Mouse (Mus musculus) cerebellum, adult 2 months (tissue): ENCODE measurements around the gene Setdb1.

Source experiments
- CTCF ChIP-seq: fragments of 200-500 bp; IDR thresholded peaks from 2 replicates; pipeline ENCODE4 v1.5.1; 2011; ENCODE audit warnings: low read depth, mild to moderate bottlenecking, control low read depth, low read length, moderate library complexity, borderline replicate concordance; ENCODE audit not compliant: insufficient read depth
- POLR2A ChIP-seq: fragments of 200-500 bp; IDR thresholded peaks from 2 replicates; pipeline ENCODE4 v1.6.1; 2011; ENCODE audit warnings: low read length, control low read depth, borderline replicate concordance; ENCODE audit not compliant: insufficient read depth

DNA sequence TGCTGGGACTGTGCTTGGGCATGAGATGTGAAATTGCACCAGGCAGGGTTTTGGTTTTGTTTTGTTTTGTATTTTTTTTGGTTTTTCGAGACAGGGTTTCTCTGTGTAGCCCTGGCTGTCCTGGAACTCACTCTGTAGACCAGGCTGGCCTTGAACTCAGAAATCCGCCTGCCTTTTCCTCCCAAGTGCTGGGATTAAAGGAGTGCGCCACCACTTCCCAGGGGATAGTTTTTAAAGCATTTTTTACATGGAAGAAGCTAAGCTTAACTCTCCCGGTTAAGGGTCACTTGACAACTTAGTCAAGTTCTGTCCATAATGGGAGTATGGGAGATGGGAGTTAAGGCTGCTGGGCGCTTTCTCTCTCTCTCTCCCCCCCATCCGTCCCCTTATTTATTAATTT is 42.9 kb downstream of the Setdb1 start:
- TF ChIP-seq CTCF (no peak), POLR2A (no peak)
